Comparison of ENCODE assay signal across 31 mouse cellular contexts in the genomic region with DNA sequence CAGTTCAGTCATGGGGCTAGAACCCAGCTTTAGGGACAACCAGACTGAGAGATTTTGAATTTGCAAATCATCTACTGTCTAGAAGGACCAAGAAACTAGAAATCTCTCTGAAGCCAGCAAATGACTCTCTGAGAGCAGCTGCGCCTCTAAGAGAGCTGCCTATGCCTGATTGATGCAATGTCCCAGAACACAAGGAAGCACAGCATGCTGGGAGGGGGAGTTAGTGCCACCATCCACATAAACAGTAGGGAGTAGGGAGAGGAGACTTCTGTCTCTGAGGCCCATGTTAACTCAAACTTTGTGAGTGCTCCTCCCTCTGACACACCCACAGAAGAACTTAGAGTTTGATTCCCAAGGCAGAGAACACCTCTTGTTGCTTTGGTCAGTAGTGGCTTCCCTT. TPM values are rescaled to one million over a fixed set of nuclear protein-coding genes. Genes with fewer than 3 reads are reported as not detected.
"Had no signal": no experiment of that assay in that cellular context is flagged by ENCODE, and none has a peak within 500 bp of the region (broad histone marks: within the 10 kb centered on the region; RNA-seq: fewer than 3 reads in every experiment).

No protein-coding gene starts in this region.

- H3K9ac ChIP-seq: heart, embryonic 12.5 days; hindbrain, embryonic 12.5 days; hindbrain, embryonic 14.5 days; intestine, embryonic 15.5 days; kidney, embryonic 15.5 days; limb, embryonic 12.5 days; liver, embryonic 13.5 days; liver, embryonic 15.5 days; liver, postnatal 0 days had no signal

- H3K4me3 ChIP-seq: gastrocnemius, adult 2 months; heart, adult 2 months; heart, embryonic 12.5 days; hindbrain, embryonic 12.5 days; intestine, embryonic 15.5 days; kidney, embryonic 15.5 days; left cerebral cortex, adult 2 months; limb, embryonic 10.5 days; limb, embryonic 12.5 days; liver, embryonic 13.5 days; liver, embryonic 15.5 days had no signal

- H3K36me3 ChIP-seq: heart, embryonic 12.5 days; hindbrain, embryonic 12.5 days; intestine, embryonic 15.5 days; kidney, embryonic 15.5 days; limb, embryonic 10.5 days; limb, embryonic 12.5 days; liver, embryonic 13.5 days; liver, embryonic 15.5 days had no signal

- H3K27me3 ChIP-seq: heart, embryonic 12.5 days; hindbrain, embryonic 12.5 days; intestine, embryonic 15.5 days; kidney, embryonic 15.5 days; limb, embryonic 12.5 days; liver, embryonic 13.5 days; liver, embryonic 15.5 days had no signal

- H3K9me3 ChIP-seq: heart, embryonic 12.5 days; hindbrain, embryonic 12.5 days; intestine, embryonic 15.5 days; kidney, embryonic 15.5 days; limb, embryonic 10.5 days; limb, embryonic 12.5 days; liver, embryonic 13.5 days; liver, embryonic 15.5 days had no signal

- H3K4me2 ChIP-seq: heart, embryonic 12.5 days; hindbrain, embryonic 12.5 days; hindbrain, embryonic 14.5 days; intestine, embryonic 15.5 days; kidney, embryonic 15.5 days; limb, embryonic 12.5 days; liver, embryonic 11.5 days; liver, embryonic 13.5 days; liver, embryonic 15.5 days had no signal

- ATAC-seq: inflammation-experienced regulatory T-cells, adult 6 months; intestine, embryonic 15.5 days; liver, postnatal 0 days had no signal

- DNase-seq: gastrocnemius, adult 2 months; gastrocnemius, postnatal 10 days; gastrocnemius, postnatal 25 days; heart, adult 2 months; heart, postnatal 10 days; heart, postnatal 4 days; kidney, adult 11 months; kidney, adult 2 months; kidney, adult 9 months; kidney, postnatal 14 days; kidney, postnatal 36 days; liver; liver, embryonic 13.5 days; liver, postnatal 0 days had no signal

- H3K4me1 ChIP-seq: heart, embryonic 12.5 days; intestine, embryonic 15.5 days; kidney, embryonic 15.5 days; limb, embryonic 10.5 days; limb, embryonic 12.5 days; liver, embryonic 13.5 days; liver, embryonic 15.5 days had no signal

- H3K27ac ChIP-seq: gastrocnemius, adult 2 months; heart, adult 2 months; hindbrain, embryonic 14.5 days; intestine, embryonic 15.5 days; kidney, embryonic 15.5 days; kidney, postnatal 0 days; left cerebral cortex, adult 2 months; limb, embryonic 10.5 days; limb, embryonic 12.5 days; liver, embryonic 13.5 days; liver, embryonic 15.5 days had no signal

RNA-seq across cellular contexts. Expression of gene B3gat1, which starts 44.4 kb away (rescaled TPM):
- total RNA-seq: granulocyte monocyte progenitor cell, adult 5-6 weeks; heart, adult 2 months; heart, postnatal 10 days; heart, postnatal 25 days; heart, postnatal 4 days had no signal
- polyA plus RNA-seq: heart, adult 2 months; heart, embryonic 14.5 days; heart, embryonic 16.5 days; inflammation-experienced regulatory T-cells, adult 6 months; large intestine, adult 2 months; liver, embryonic 11.5 days; liver, embryonic 13.5 days; liver, embryonic 15.5 days; liver, postnatal 0 days had no signal
